Mouse (Mus musculus) hindbrain, postnatal 0 days (tissue): ENCODE results near the gene Eif2d. TPM values are rescaled to one million over a fixed set of nuclear protein-coding genes. Genes with fewer than 3 reads are reported as not detected.

ENCODE experiments used
- ATAC-seq: fragments of 200-750 bp; cut with Nextera tagmentation; 2 replicates; pipeline ENCODE4 v1.8.0; 2017; ENCODE audit warnings: mild to moderate bottlenecking, moderate TSS enrichment, moderate library complexity
- DNase-seq: peaks from one replicate; pipeline ENCODE4 v3.0.0-alpha.2; 2015; ENCODE audit warnings: low spot score
- H3K27ac ChIP-seq: fragments of 300-500 bp; sonication (generic); 2 replicates; pipeline ENCODE4 v1.5.1; 2014; ENCODE audit warnings: mild to moderate bottlenecking
- H3K27me3 ChIP-seq: fragments of 300-500 bp; sonication (generic); 2 replicates; pipeline ENCODE4 v1.6.1; 2014; ENCODE audit warnings: low read length, mixed read lengths; ENCODE audit not compliant: insufficient read depth
- H3K36me3 ChIP-seq: fragments of 300-500 bp; sonication (generic); 2 replicates; pipeline ENCODE4 v1.6.1; 2014; ENCODE audit warnings: low read length, mixed read lengths; ENCODE audit not compliant: insufficient read depth
- H3K4me1 ChIP-seq: fragments of 300-500 bp; sonication (generic); 2 replicates; pipeline ENCODE4 v1.6.1; 2014; ENCODE audit warnings: antibody characterized with exemption, low read length, mixed read lengths; ENCODE audit not compliant: insufficient read depth
- H3K4me2 ChIP-seq: fragments of 300-500 bp; sonication (generic); 2 replicates; pipeline ENCODE4 v1.6.1; 2014; ENCODE audit warnings: low read depth, mild to moderate bottlenecking, low read length, moderate library complexity, mixed read lengths
- H3K4me3 ChIP-seq: fragments of 300-500 bp; sonication (generic); 2 replicates; pipeline ENCODE4 v1.5.1; 2014; ENCODE audit warnings: low read length
- H3K9ac ChIP-seq: fragments of 300-500 bp; sonication (generic); replicated peaks from 2 replicates; pipeline ENCODE4 v1.6.1; 2014; ENCODE audit warnings: mild to moderate bottlenecking, low read length, moderate library complexity, mixed read lengths
- H3K9me3 ChIP-seq: fragments of 300-500 bp; sonication (generic); 2 replicates; pipeline ENCODE4 v1.6.1; 2016; ENCODE audit warnings: low read length, mixed read lengths
- CTCF ChIP-seq: IDR thresholded peaks from 2 replicates; pipeline ENCODE4 v1.5.1; 2016; ENCODE audit warnings: antibody characterized with exemption, control low read depth, low read depth
- WGBS: fragments of 180-500 bp; shearing (Covaris S2); extraction: QIAGEN DNeasy Blood & Tissue Kit; methylation state at CpG from one replicate; pipeline ENCODE4 v1.1.7; 2014; 5-methylcytosine and 5-hydroxymethylcytosine counted together
- polyA plus RNA-seq: library from polyadenylated mRNA; unstranded; fragments of >200 nt; fragmentation: Nextera tagmentation; extraction: Ambion mirVana; gene quantifications from 2 replicates; pipeline ENCODE4 v1.2.1, GENCODE M21; 2015
- total RNA-seq: library from RNA; depleted of rRNA; stranded (reverse); fragments of >200 nt; gene quantifications from 2 replicates; pipeline ENCODE4 v1.2.3, GENCODE M21; 2014; rRNA removed

Eif2d gene
- 38.1 and 39.7 TPM in 2 replicates for total RNA-seq
- polyA plus RNA-seq, result 42.8 and 44.4 TPM in 2 replicates

DNA sequence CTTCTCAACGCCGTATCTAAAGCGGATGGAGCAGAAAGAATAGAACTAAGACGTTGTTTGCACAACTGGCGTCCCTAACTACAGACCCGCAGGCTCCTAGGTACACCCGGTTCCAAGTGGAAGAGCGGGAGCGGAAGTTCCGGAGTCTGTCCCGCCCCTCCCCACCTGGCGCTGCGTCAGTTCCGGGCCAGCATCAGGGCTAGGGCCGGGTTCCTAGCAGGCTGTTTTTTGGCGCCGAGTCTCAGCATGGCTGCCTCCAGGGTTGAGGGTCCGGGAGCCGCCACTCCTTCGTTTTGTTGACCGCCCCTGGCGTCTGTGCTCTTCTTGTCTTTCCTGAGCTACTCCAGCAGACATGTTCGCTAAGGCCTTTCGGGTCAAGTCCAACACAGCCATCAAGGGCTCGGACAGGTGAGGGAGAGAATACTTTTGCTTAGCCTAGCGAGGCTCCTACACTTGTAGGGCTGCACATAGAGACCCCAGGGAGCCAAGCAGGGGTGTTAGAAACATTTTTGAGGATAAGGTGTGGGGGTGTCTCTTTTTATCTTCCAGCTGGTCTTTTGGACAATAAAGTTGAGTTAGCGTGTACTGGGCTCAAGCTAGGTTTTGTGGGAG lies at the start of gene Eif2d:
TSS of gene Eif2d (plus strand) at position 164 of the 612 bp plus-strand sequence.
- Histone ChIP-seq H3K9me3 (no peaks in the 10 kb centered on the region), H3K27me3 (no peaks in the 10 kb centered on the region), H3K9ac (peak within 1 kb of the TSS; percentile 56), H3K27ac (no peak within 1 kb of the TSS; the same call in 1 of the 2 replicates), H3K36me3 (no peaks in the 10 kb centered on the region), H3K4me3 (peak within 1 kb of the TSS; percentile 64), H3K4me1 (no peaks in the 10 kb centered on the region), H3K4me2 (peak within 1 kb of the TSS; percentile 69)
- ATAC-seq (peak; percentile 97), DNase-seq (peak; percentile 93)
- no peak for TF ChIP-seq CTCF
- under 1% methylated on average over 27 of the region's 27 CpGs for WGBS

DNA sequence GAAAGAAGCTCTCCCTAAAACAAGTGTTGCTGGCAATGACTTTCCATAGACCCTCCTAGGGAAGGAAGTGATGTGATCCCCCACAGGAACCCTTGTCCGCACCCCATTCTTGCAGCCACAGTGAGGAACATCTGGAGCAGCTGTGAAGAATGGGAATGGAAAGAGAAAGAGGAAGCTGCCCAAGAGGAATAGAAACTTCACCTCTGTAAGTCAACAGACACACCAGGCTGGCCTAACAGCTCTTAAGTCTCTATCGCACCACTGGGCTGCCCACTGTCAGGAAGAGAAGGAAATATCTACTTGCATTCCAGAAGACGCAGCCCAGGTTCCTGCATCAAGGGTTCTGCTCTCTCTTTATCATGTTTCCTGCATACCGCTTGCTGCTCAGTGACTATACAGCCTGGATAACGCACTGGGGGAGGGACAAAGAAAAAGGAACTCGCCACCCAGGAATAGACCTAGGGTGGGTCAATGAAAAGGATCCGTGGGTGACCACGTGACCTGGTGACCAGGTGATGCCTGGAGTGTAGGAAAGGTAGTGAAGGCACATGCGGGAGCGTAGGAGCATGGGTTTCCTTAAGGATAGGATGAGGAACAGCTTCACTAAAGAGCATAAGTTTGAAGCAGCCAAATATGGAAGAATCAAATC lies 49.1 kb upstream of the Eif2d start:
- no peak overlapping the region for H3K9ac ChIP-seq
- H3K27me3 ChIP-seq, result no peaks in the 10 kb centered on the region
- TF ChIP-seq CTCF, result no peak
- H3K4me1 ChIP-seq, result no peaks in the 10 kb centered on the region
- DNase-seq (no peak), ATAC-seq (no peak)
- no peaks in the 10 kb centered on the region for H3K36me3 ChIP-seq
- H3K27ac ChIP-seq, result no peak overlapping the region
- no peak overlapping the region for H3K4me2 ChIP-seq
- no peak overlapping the region for H3K4me3 ChIP-seq
- WGBS, result 83% methylated on average over 10 of the region's 10 CpGs
- no peaks in the 10 kb centered on the region for H3K9me3 ChIP-seq

DNA sequence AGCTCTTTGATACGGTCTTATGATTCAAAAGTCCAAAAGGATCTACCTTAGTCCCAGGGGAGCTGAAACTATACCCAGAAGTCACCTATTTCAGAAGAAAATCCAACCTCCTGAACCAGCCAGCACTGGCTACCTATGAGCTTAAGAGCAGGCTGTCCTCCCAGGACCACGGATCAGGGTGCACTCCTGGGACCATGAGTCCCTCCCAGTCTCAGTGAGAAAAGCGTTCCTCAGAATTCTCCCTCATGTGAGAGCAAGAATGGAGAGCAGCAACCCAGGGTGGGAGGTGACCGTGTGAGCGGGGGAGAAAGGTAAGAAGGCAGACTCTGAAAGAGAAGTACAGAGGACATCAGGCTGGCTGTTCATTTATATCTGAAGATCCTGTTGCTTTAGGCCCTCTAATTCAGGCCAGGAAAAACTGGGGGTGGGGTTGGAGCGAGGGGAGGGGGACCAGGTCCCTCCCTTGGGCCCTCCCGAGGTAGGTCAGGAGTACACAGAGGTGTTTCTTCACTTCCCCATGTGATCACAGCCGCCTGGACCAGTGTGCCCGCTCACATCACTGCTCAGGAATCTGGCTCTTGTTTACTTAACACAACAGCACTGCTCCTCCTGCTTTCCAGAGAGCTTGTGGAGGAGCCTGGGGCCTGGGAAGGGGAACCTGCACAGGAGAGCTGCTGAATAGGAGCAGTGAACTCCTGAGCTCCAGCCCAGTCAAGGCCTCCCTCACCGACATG lies 45.2 kb upstream of the Eif2d start:
- Histone ChIP-seq H3K9me3 (no peaks in the 10 kb centered on the region), H3K27ac (no peak overlapping the region), H3K36me3 (no peaks in the 10 kb centered on the region), H3K4me2 (no peak overlapping the region), H3K9ac (no peak overlapping the region), H3K27me3 (no peaks in the 10 kb centered on the region), H3K4me3 (no peak overlapping the region), H3K4me1 (no peaks in the 10 kb centered on the region)
- no peak for ATAC-seq
- no peak for TF ChIP-seq CTCF
- WGBS, result 69% methylated on average over 10 of the region's 10 CpGs
- DNase-seq, result no peak

DNA sequence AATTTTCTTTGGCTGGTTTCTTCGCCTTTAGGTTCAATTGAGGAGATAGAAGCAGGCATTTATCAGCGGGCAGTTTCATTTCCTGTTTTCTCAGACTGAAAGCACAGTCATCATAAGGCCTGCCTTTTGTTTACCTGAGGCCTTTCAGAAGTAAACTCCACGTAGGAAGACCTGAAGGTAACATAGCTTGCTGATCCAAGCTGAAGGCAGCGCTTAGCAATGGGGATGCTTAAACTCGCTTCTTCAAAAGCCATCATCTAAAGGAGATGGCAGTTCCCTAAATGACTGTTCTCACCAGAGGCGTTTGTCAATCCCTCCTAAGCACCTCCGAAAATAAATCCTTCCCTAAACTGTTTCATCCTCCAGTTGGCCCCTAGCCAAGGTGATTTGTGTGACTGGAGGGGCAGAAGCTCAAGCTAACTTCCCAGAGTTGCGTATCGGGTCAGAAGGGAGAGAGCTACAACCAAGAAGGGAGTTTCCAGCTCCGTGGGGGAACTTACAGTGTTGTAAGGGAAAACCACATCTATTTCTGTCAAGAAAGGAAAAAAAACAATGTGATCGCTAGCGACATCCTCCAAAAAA lies 42.4 kb upstream of the Eif2d start:
- Histone ChIP-seq H3K27me3 (no peaks in the 10 kb centered on the region), H3K9me3 (no peaks in the 10 kb centered on the region), H3K27ac (no peak overlapping the region), H3K4me2 (no peak overlapping the region), H3K9ac (no peak overlapping the region), H3K36me3 (no peaks in the 10 kb centered on the region), H3K4me1 (no peaks in the 10 kb centered on the region), H3K4me3 (no peak overlapping the region)
- ATAC-seq, result no peak
- no peak for TF ChIP-seq CTCF
- no peak for DNase-seq
- 70% methylated on average over 12 of the region's 12 CpGs for WGBS

DNA sequence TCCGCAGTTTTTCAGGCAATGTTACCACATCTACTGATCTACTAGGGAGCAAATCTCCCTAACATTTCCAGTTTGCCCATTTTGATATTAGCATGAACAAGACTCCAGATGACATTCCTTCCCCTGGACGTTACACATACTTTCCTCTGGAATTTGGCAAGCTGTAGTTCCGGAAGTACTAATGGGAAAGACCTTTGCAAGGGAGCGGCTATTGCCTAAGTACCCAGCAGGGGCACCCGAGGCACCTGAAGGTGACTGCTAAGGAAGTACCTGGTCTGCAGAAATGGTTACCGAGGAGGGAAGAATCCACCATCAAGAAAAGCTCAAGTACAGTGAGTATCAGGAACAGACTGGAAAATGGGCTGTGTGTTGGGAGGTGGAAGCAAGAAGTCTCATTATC lies 40.4 kb upstream of the Eif2d start:
- 43% methylated on average over 6 of the region's 6 CpGs for WGBS
- Histone ChIP-seq H3K27me3 (no peaks in the 10 kb centered on the region), H3K4me3 (no peak overlapping the region), H3K27ac (no peak overlapping the region), H3K4me2 (no peak overlapping the region), H3K4me1 (peaks cover 3% of the 10 kb centered on the region; the same call in 1 of the 2 replicates), H3K36me3 (no peaks in the 10 kb centered on the region), H3K9ac (no peak overlapping the region), H3K9me3 (no peaks in the 10 kb centered on the region)
- no peak for DNase-seq
- peak; percentile 27; the same call in 1 of the 2 replicates for TF ChIP-seq CTCF
- no peak for ATAC-seq

- Histone ChIP-seq H3K4me1 (peaks cover 3% of the 10 kb centered on the region; the same call in 1 of the 2 replicates), H3K4me3 (no peak overlapping the region), H3K9ac (no peak overlapping the region), H3K27ac (no peak overlapping the region), H3K4me2 (no peak overlapping the region), H3K9me3 (no peaks in the 10 kb centered on the region), H3K27me3 (no peaks in the 10 kb centered on the region), H3K36me3 (no peaks in the 10 kb centered on the region)
- ATAC-seq (peak; percentile 57), DNase-seq (peak; percentile 89)
- WGBS, result 15% methylated on average over 6 of the region's 6 CpGs
- TF ChIP-seq CTCF, result peak; percentile 88
Observed at GRCm38 (mm10) chr1:131115932-131116331, 37.0 kb upstream of the Eif2d start.
